Mouse (Mus musculus) midbrain, embryonic 14.5 days (tissue): ENCODE measurements around the gene Mettl7b. TPM values are rescaled to one million over a fixed set of nuclear protein-coding genes. Genes with fewer than 3 reads are reported as not detected.

Experiments used
- ATAC-seq: fragments of 200-750 bp; cut with Nextera tagmentation; 2 replicates; pipeline ENCODE4 v1.8.0; 2017; ENCODE audit warnings: moderate number of reproducible peaks, moderate library complexity; ENCODE audit not compliant: low FRiP score, low TSS enrichment
- DNase-seq: peaks from one replicate; pipeline ENCODE4 v3.0.0-alpha.2; 2015
- H3K27ac ChIP-seq: fragments of 300-500 bp; sonication (generic); replicated peaks from 2 replicates; pipeline ENCODE4 v1.5.1; 2014; ENCODE audit warnings: mild to moderate bottlenecking, low read depth, low read length, moderate library complexity
- H3K27me3 ChIP-seq: fragments of 300-500 bp; sonication (generic); 2 replicates; pipeline ENCODE4 v1.6.1; 2014; ENCODE audit warnings: low read length, control low read depth, mixed read lengths; ENCODE audit not compliant: control insufficient read depth, insufficient read depth
- H3K36me3 ChIP-seq: fragments of 300-500 bp; sonication (generic); 2 replicates; pipeline ENCODE4 v1.6.1; 2014; ENCODE audit warnings: low read length, control low read depth; ENCODE audit not compliant: control insufficient read depth, insufficient read depth
- H3K4me1 ChIP-seq: fragments of 300-500 bp; sonication (generic); 2 replicates; pipeline ENCODE4 v1.6.1; 2014; ENCODE audit warnings: mild to moderate bottlenecking, antibody characterized with exemption, low read length, control low read depth; ENCODE audit not compliant: control insufficient read depth, insufficient read depth
- H3K4me2 ChIP-seq: fragments of 300-500 bp; sonication (generic); 2 replicates; pipeline ENCODE4 v1.6.1; 2014; ENCODE audit warnings: mild to moderate bottlenecking, low read length, moderate library complexity
- H3K4me3 ChIP-seq: fragments of 300-500 bp; sonication (generic); replicated peaks from 2 replicates; pipeline ENCODE4 v1.5.1; 2014; ENCODE audit warnings: low read depth, low read length
- H3K9ac ChIP-seq: fragments of 300-500 bp; sonication (generic); replicated peaks from 2 replicates; pipeline ENCODE4 v1.6.1; 2014; ENCODE audit warnings: mild to moderate bottlenecking, low read length, moderate library complexity
- H3K9me3 ChIP-seq: fragments of 300-500 bp; sonication (generic); 2 replicates; pipeline ENCODE4 v1.6.1; 2016; ENCODE audit warnings: low read length, control low read depth, mixed read lengths; ENCODE audit not compliant: control insufficient read depth
- WGBS: fragments of 180-500 bp; shearing (Covaris S2); extraction: QIAGEN DNeasy Blood & Tissue Kit; methylation state at CpG from one replicate; pipeline ENCODE4 v1.1.7; 2014; 5-methylcytosine and 5-hydroxymethylcytosine counted together
- polyA plus RNA-seq: library from polyadenylated mRNA; unstranded; fragments of >200 nt; fragmentation: Nextera tagmentation; extraction: Ambion mirVana; gene quantifications from 2 replicates; pipeline ENCODE4 v1.2.1, GENCODE M21; 2014

Gene Mettl7b
- polyA plus RNA-seq, 1 experiment from 2014 or later = not detected

DNA sequence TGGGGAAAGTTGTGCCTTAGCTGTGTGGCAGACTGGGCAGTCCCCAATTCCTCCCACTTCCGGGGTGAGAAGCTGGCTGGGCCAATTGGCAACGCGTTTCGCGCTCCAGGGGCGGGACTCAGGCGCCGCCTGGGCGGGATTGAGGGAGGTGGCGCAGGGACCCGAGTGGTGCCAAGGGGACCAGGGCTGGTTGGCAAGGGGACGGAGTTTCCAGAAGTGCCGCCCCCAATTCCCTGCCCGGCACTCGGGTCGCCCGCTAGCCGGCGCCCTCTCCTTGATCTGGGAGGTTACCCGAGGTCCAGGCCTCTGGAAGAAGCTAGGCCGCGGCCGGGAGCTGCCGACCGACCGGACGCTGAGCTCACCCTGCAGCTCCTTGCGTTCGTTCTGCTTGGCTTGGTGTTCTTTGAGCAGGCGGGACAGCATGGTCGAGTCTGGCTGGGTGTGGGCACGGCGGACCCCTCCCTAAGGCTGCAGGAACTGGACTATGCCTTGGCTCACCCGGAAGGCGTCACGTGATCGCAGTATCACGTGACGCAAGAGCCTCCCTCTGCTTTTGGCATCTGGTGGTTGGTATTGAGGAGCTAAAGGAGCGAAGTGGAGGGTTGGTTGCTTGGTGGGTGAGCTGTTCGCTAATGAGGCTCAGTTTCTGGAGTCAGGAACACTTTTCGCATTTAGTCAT is 37.6 kb downstream of the Mettl7b start:
- WGBS = under 1% methylated on average over 42 of the region's 42 CpGs
- H3K9me3 ChIP-seq = no peaks in the 10 kb centered on the region
- no peaks in the 10 kb centered on the region for H3K27me3 ChIP-seq
- H3K4me1 ChIP-seq = peaks cover 15% of the 10 kb centered on the region
- H3K4me2 ChIP-seq = peak overlapping the region; percentile 69
- peak; percentile 94 for DNase-seq
- ATAC-seq = peak; percentile 95
- H3K4me3 ChIP-seq = peak overlapping the region; percentile 82
- H3K36me3 ChIP-seq = 0 out of 2 replicates have a peak, but pooled peaks cover 2% of the 10 kb centered on the region
- peak overlapping the region; percentile 85 for H3K9ac ChIP-seq
- H3K27ac ChIP-seq = peak overlapping the region; percentile 94

GRCm38 (mm10) chr10:128922822-128923012 is 38.1 kb downstream of the Mettl7b start, which contains the start of gene Rdh5:
Gene Rdh5 (minus strand): TSS chr10:128922888.
- Histone ChIP-seq H3K4me3 (peak within 1 kb of the TSS; percentile 82), H3K4me2 (peak within 1 kb of the TSS; percentile 69), H3K27me3 (no peaks in the 10 kb centered on the region), H3K9me3 (no peaks in the 10 kb centered on the region), H3K36me3 (peaks cover 6% of the 10 kb centered on the region; the same call in 1 of the 2 replicates), H3K4me1 (peaks cover 15% of the 10 kb centered on the region), H3K27ac (peak within 1 kb of the TSS; percentile 94), H3K9ac (peak within 1 kb of the TSS; percentile 85)
- ATAC-seq = no peak
- DNase-seq = no peak
- WGBS = 15% methylated on average over 1 of the region's 1 CpGs

DNA sequence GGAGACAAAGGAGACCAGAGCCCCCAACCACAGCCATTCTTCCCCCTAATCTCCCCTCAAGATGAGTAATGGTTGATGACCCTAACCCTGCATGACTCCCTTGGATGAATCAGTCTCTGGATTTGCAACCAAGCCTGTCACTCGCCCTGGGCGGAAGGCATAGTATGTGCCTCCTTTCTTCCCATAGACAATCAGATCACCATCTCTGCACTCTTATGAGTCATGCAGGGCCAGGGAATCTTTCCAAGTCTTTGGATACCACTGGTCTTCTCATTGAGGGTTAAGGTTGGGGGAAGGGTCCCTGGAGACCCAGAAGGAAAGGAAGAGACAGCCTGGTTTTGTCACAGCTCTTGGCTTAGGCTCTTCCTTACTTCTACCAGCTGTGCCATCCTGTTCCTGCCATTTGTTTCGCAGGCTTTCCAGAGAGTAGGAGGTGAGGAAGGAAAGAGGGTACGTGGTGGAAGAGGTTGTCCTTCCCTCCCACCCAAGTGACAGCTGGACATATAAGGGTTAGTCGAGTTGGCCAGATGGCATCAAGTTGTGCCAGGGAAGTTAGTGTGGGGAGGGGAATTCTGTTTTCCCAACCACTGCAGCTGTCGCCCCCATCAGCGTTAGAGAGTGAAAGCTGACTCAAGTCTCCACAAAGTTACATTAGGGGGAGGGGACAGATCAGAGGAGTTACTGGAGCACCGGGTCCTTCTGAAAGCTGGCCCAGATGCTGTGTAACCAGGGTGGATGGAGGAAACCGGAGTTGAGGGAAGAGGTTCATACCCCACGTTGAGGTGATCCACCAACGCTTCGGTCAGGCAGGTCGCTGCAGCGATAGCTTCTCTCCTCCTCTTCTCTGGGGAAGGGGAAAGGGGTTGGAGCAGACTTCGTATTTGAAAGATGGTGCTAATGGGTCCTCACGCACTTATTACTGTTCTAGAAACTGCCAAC is 38.6 kb downstream of the Mettl7b start:
- Histone ChIP-seq H3K4me2 (peak overlapping the region; percentile 69), H3K4me1 (peaks cover 15% of the 10 kb centered on the region), H3K27ac (peak overlapping the region; percentile 94; the same call in 1 of the 2 replicates), H3K27me3 (no peaks in the 10 kb centered on the region), H3K9me3 (no peaks in the 10 kb centered on the region), H3K4me3 (peak overlapping the region; percentile 82), H3K9ac (peak overlapping the region; percentile 85; the same call in 1 of the 2 replicates), H3K36me3 (peaks cover 11% of the 10 kb centered on the region; the same call in 1 of the 2 replicates)
- WGBS = 77% methylated on average over 16 of the region's 16 CpGs
- ATAC-seq = no peak
- DNase-seq = no peak

DNA sequence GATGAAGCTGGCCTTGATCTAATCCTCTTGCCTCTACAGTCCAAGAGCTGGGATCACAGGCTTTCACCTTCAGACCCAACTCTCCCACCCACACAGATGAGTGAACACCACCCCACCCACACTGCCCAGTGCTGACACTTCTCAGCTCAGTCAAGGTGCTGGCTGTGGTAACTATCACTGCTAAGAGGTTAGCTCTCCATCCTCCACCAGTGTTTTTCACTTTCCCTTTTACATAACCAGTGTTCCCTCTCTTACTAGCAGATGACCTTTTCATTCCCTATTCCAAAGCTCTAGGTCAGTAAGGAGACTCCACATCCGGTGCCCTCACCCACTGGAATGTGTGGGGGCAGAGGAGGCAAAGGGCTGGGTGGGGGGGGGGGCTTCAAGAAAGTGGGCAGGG is 39.5 kb downstream of the Mettl7b start:
- Histone ChIP-seq H3K4me2 (no peak overlapping the region), H3K9ac (no peak overlapping the region), H3K27ac (no peak overlapping the region), H3K4me3 (no peak overlapping the region), H3K4me1 (peaks cover 15% of the 10 kb centered on the region), H3K36me3 (peaks cover 13% of the 10 kb centered on the region; the same call in 1 of the 2 replicates), H3K27me3 (no peaks in the 10 kb centered on the region), H3K9me3 (no peaks in the 10 kb centered on the region)
- 70% methylated on average over 1 of the region's 1 CpGs for WGBS
- DNase-seq (no peak), ATAC-seq (no peak)

DNA sequence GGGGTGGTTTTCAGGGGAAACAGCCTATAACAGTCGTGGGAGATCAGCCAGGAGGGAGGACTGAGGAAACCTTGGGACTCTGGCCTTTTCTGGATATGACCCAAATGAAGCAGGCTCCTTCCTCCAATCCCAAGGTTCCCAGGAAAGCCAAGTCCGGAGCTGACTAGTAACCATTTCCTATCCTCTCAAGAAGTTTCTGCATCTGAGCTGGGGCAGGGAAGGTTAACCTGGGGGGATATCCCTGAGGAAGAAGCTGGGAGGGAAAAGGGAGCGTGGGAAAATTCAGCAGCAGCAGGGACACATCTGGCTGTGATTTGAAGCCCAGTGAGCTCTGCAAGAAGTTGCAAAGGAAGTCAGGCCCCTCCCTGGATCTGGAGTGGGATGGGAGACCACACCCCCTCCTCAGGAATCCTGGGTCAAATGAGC is 40.0 kb downstream of the Mettl7b start:
- no peaks in the 10 kb centered on the region for H3K9me3 ChIP-seq
- no peak overlapping the region for H3K4me2 ChIP-seq
- no peaks in the 10 kb centered on the region for H3K27me3 ChIP-seq
- ATAC-seq (no peak), DNase-seq (no peak)
- no peak overlapping the region for H3K27ac ChIP-seq
- 81% methylated on average over 3 of the region's 3 CpGs for WGBS
- peaks cover 15% of the 10 kb centered on the region for H3K4me1 ChIP-seq
- H3K4me3 ChIP-seq = no peak overlapping the region
- peaks cover 13% of the 10 kb centered on the region; the same call in 1 of the 2 replicates for H3K36me3 ChIP-seq
- H3K9ac ChIP-seq = no peak overlapping the region

DNA sequence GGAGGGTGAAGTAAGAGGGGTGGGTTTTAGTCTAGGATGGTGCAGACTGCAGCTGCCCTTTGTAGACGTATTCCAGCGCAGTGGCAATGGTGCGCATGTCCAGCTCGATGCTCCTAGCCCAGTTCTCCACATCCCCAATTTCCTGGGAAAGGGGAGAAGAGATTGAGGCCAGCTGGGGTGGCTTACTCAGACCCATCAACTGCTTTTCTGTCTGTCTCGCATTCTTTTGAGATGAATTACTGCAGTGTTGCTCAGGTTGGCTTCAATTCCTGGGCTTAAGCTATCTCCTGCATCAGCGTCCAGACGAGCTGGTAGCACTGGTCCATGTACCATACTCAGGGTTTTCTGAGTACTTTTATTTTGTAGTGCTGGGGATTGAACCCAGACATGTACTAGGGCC is 40.8 kb downstream of the Mettl7b start:
- WGBS = 78% methylated on average over 7 of the region's 7 CpGs
- Histone ChIP-seq H3K36me3 (peaks cover 13% of the 10 kb centered on the region; the same call in 1 of the 2 replicates), H3K9me3 (no peaks in the 10 kb centered on the region), H3K4me3 (no peak overlapping the region), H3K4me1 (peaks cover 15% of the 10 kb centered on the region), H3K9ac (no peak overlapping the region), H3K27ac (no peak overlapping the region), H3K27me3 (no peaks in the 10 kb centered on the region), H3K4me2 (no peak overlapping the region)
- ATAC-seq = no peak
- DNase-seq = no peak

DNA sequence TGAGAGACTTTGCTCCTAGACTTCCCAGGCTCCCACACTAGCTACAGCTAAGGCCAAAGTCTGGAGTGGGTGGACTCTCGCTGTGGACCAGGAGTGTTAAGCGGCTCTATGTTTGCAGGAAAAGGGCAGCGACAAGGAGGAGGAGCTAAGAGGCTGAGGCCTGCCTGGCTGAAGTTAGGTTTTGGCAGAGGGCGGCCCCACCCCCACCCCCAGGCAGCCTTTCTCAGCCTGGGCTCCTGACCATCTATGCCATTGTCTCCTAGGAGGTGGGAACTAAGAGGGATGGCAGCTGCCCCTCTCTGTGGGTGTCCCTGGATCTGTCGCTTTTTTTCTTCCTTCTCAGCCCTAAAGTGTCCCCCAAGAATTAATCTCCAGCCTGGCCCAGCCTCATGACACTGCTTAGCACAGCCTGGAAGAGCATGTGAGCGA is 41.6 kb downstream of the Mettl7b start:
- no peak for ATAC-seq
- no peak overlapping the region for H3K4me3 ChIP-seq
- peak; percentile 33 for DNase-seq
- H3K9me3 ChIP-seq = no peaks in the 10 kb centered on the region
- H3K4me1 ChIP-seq = peaks cover 15% of the 10 kb centered on the region
- H3K4me2 ChIP-seq = no peak overlapping the region
- H3K27me3 ChIP-seq = no peaks in the 10 kb centered on the region
- 6% methylated on average over 6 of the region's 6 CpGs for WGBS
- peak overlapping the region; percentile 32; the same call in 1 of the 2 replicates for H3K27ac ChIP-seq
- peaks cover 15% of the 10 kb centered on the region; the same call in 1 of the 2 replicates for H3K36me3 ChIP-seq
- peak overlapping the region; percentile 29 for H3K9ac ChIP-seq

- H3K4me3 ChIP-seq = no peak overlapping the region
- H3K27me3 ChIP-seq = no peaks in the 10 kb centered on the region
- H3K9me3 ChIP-seq = no peaks in the 10 kb centered on the region
- peak overlapping the region; percentile 32; the same call in 1 of the 2 replicates for H3K27ac ChIP-seq
- DNase-seq = no peak
- peaks cover 15% of the 10 kb centered on the region; the same call in 1 of the 2 replicates for H3K36me3 ChIP-seq
- H3K4me2 ChIP-seq = no peak overlapping the region
- no peak for ATAC-seq
- H3K9ac ChIP-seq = no peak overlapping the region; the same call in 1 of the 2 replicates
- H3K4me1 ChIP-seq = peaks cover 10% of the 10 kb centered on the region
- WGBS = 73% methylated on average over 7 of the region's 7 CpGs
Measured at GRCm38 (mm10) chr10:128918246-128918645, 42.5 kb downstream of the Mettl7b start.
